Mouse (Mus musculus) lung, postnatal 0 days (tissue): ENCODE measurements around the gene Frs2. TPM values are rescaled to one million over a fixed set of nuclear protein-coding genes. Genes with fewer than 3 reads are reported as not detected.

Experiments
- ATAC-seq: fragments of 200-750 bp; cut with Nextera tagmentation; 2 replicates; pipeline ENCODE4 v1.8.0; 2017; ENCODE audit warnings: moderate library complexity
- DNase-seq: peaks from one replicate; pipeline ENCODE4 v3.0.0-alpha.2; 2016; ENCODE audit warnings: low spot score
- H3K27ac ChIP-seq: fragments of 300-500 bp; sonication (generic); 2 replicates; pipeline ENCODE4 v1.5.1; 2014; ENCODE audit warnings: antibody characterized with exemption, mild to moderate bottlenecking, low read length, mixed read lengths
- H3K27me3 ChIP-seq: fragments of 300-500 bp; sonication (generic); replicated peaks from 2 replicates; pipeline ENCODE4 v1.6.1; 2014; ENCODE audit warnings: low read length, mixed read lengths; ENCODE audit not compliant: insufficient read depth
- H3K36me3 ChIP-seq: fragments of 300-500 bp; sonication (generic); 2 replicates; pipeline ENCODE4 v1.6.1; 2014; ENCODE audit warnings: low read length, mixed read lengths; ENCODE audit not compliant: insufficient read depth
- H3K4me1 ChIP-seq: fragments of 300-500 bp; sonication (generic); 2 replicates; pipeline ENCODE4 v1.6.1; 2014; ENCODE audit warnings: antibody characterized with exemption, low read depth, low read length, mixed read lengths; ENCODE audit not compliant: insufficient read depth
- H3K4me2 ChIP-seq: fragments of 300-500 bp; sonication (generic); replicated peaks from 2 replicates; pipeline ENCODE4 v1.6.1; 2014; ENCODE audit warnings: low read depth, mild to moderate bottlenecking, low read length, moderate library complexity, mixed read lengths
- H3K4me3 ChIP-seq: fragments of 300-500 bp; sonication (generic); 2 replicates; pipeline ENCODE4 v1.5.1; 2014; ENCODE audit warnings: low read depth, low read length
- H3K9ac ChIP-seq: fragments of 300-500 bp; sonication (generic); replicated peaks from 2 replicates; pipeline ENCODE4 v1.6.1; 2014; ENCODE audit warnings: low read depth, mild to moderate bottlenecking
- H3K9me3 ChIP-seq: fragments of 300-500 bp; sonication (generic); 2 replicates; pipeline ENCODE4 v1.6.1; 2016; ENCODE audit warnings: low read length, mixed read lengths
- CTCF ChIP-seq: IDR thresholded peaks from 2 replicates; pipeline ENCODE4 v1.5.1; 2016; ENCODE audit warnings: antibody characterized with exemption, mild to moderate bottlenecking
- EP300 ChIP-seq: IDR thresholded peaks from 2 replicates; pipeline ENCODE4 v1.6.1; 2016; ENCODE audit warnings: antibody characterized with exemption, mild to moderate bottlenecking, control low read depth
- WGBS: fragments of 180-500 bp; shearing (Covaris S2); extraction: QIAGEN DNeasy Blood & Tissue Kit; methylation state at CpG from one replicate; pipeline ENCODE4 v1.1.7; 2014; 5-methylcytosine and 5-hydroxymethylcytosine counted together
- polyA plus RNA-seq: library from polyadenylated mRNA; unstranded; fragments of >200 nt; fragmentation: Nextera tagmentation; extraction: Ambion mirVana; gene quantifications from 2 replicates; pipeline ENCODE4 v1.2.1, GENCODE M21; 2015

Gene Frs2
- polyA plus RNA-seq, 1 experiment from 2014 or later = 18.8 TPM

DNA sequence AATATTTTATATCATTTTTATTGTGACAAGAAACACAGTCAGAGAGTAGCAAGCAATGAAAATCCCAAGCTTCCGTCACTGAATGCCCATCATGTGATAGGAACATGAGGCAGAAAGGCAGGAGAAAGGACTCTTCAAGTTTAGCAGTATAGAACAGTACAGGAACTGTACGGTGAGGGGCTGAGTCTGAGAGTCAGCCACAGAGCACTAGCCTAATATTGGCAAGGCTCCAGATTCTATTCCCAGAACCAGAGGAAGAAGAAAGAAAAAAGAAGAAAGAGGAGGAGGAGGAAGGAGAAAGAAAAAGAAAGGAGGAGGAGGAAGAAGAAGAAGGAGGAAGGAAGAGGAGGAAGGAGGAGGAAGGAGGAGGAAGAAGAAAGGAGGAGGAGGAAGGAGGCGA is 32.7 kb downstream of the Frs2 start:
- H3K27me3 ChIP-seq = no peaks in the 10 kb centered on the region
- H3K4me1 ChIP-seq = peaks cover 6% of the 10 kb centered on the region
- H3K27ac ChIP-seq = no peak overlapping the region
- ATAC-seq (no peak), DNase-seq (no peak)
- WGBS = 42% methylated on average over 3 of the region's 3 CpGs
- TF ChIP-seq CTCF (no peak), EP300 (no peak)
- H3K9me3 ChIP-seq = no peaks in the 10 kb centered on the region
- no peak overlapping the region for H3K9ac ChIP-seq
- no peak overlapping the region for H3K4me2 ChIP-seq
- H3K4me3 ChIP-seq = no peak overlapping the region
- H3K36me3 ChIP-seq = no peaks in the 10 kb centered on the region

DNA sequence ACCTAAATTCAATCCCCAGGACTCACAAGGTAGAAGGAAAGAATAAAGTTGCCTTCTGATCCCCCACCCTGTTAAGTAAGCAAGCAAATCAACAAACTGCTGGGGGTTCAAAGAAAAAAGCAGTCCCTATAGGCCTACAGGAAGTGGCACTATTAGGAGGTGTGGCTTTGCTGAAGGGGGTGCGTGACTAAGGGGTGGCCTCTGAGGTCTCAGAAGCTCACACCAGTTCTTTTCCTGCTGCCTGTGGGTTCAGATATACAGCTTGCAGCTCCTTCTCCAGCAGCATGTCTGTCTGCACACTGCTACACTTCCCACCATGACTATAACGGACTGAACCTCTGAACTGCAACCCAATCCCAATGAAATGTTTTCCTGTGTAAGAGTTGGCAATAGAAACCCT is 35.8 kb downstream of the Frs2 start:
- no peak overlapping the region for H3K9ac ChIP-seq
- ATAC-seq (no peak), DNase-seq (peak; percentile 50)
- no peak overlapping the region for H3K27ac ChIP-seq
- H3K4me1 ChIP-seq = peaks cover 6% of the 10 kb centered on the region; the same call in 1 of the 2 replicates
- H3K27me3 ChIP-seq = no peaks in the 10 kb centered on the region
- WGBS = 39% methylated on average over 2 of the region's 2 CpGs
- H3K36me3 ChIP-seq = no peaks in the 10 kb centered on the region
- no peak for TF ChIP-seq EP300
- no peak for TF ChIP-seq CTCF
- H3K4me3 ChIP-seq = no peak overlapping the region
- H3K4me2 ChIP-seq = no peak overlapping the region
- no peaks in the 10 kb centered on the region for H3K9me3 ChIP-seq

DNA sequence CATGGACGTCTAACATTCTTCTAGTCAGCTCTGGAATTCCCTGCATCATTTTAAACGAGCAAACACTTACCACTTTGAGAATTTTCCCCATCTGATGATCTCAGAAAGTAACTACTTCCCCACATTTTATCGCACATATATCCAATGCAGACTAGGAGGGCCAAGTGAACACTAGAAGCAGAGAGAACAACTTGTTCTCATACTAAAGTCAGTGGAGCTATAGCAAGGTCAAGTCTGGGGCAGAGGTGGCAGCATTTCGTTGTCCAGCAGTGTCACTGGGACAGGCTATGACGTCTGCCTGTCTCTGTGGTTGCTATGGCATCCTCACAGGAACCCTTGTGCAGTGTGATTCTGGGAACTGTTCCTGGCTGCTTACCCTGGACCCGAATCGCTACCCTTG is 36.9 kb downstream of the Frs2 start:
- ATAC-seq (peak; percentile 88), DNase-seq (peak; percentile 75)
- no peaks in the 10 kb centered on the region for H3K27me3 ChIP-seq
- no peak overlapping the region for H3K9ac ChIP-seq
- no peak overlapping the region for H3K4me2 ChIP-seq
- H3K9me3 ChIP-seq = no peaks in the 10 kb centered on the region
- 0 out of 2 replicates have a peak overlapping the region, but pooled peaks have one; percentile 20 for H3K27ac ChIP-seq
- peaks cover 6% of the 10 kb centered on the region; the same call in 1 of the 2 replicates for H3K4me1 ChIP-seq
- WGBS = 48% methylated on average over 7 of the region's 7 CpGs
- H3K36me3 ChIP-seq = no peaks in the 10 kb centered on the region
- TF ChIP-seq EP300 (peak; percentile 86), CTCF (no peak)
- no peak overlapping the region for H3K4me3 ChIP-seq

GRCm38 (mm10) chr10:117110271-117110670 is 38.1 kb downstream of the Frs2 start:
- 37% methylated on average over 3 of the region's 3 CpGs for WGBS
- DNase-seq (no peak), ATAC-seq (no peak)
- H3K9ac ChIP-seq = no peak overlapping the region
- no peaks in the 10 kb centered on the region for H3K36me3 ChIP-seq
- TF ChIP-seq CTCF (no peak), EP300 (no peak)
- no peak overlapping the region for H3K4me3 ChIP-seq
- H3K4me2 ChIP-seq = no peak overlapping the region
- no peaks in the 10 kb centered on the region for H3K27me3 ChIP-seq
- H3K4me1 ChIP-seq = peaks cover 14% of the 10 kb centered on the region; the same call in 1 of the 2 replicates
- no peak overlapping the region for H3K27ac ChIP-seq
- H3K9me3 ChIP-seq = no peaks in the 10 kb centered on the region

- ATAC-seq (no peak), DNase-seq (no peak)
- Histone ChIP-seq H3K27me3 (no peaks in the 10 kb centered on the region), H3K4me3 (no peak overlapping the region), H3K9ac (no peak overlapping the region), H3K27ac (no peak overlapping the region), H3K4me1 (peaks cover 16% of the 10 kb centered on the region; the same call in 1 of the 2 replicates), H3K4me2 (no peak overlapping the region), H3K36me3 (no peaks in the 10 kb centered on the region), H3K9me3 (no peaks in the 10 kb centered on the region)
- TF ChIP-seq CTCF = no peak
- no peak for TF ChIP-seq EP300
- 13% methylated on average over 3 of the region's 3 CpGs for WGBS
Measured at GRCm38 (mm10) chr10:117106686-117107085, 41.6 kb downstream of the Frs2 start.

DNA sequence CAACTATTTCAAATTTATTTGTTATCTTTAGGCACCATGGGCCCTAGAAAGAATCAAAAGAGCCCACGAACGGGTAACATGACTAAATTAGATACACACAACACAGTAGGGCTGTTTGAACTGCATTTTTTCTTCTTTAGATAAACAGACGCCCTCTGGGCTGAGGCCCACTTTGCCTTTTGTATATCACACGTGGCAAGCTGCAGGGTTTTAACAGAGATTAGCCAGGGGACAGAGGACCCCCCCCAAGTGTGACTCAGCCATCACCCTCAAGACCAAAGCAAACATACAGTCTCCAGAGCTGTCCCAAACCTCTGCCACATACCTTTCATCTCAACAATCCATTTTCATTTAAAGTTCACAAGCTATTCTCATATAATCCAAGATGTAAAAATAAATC is 42.1 kb downstream of the Frs2 start:
- no peak for TF ChIP-seq CTCF
- TF ChIP-seq EP300 = no peak
- H3K9ac ChIP-seq = no peak overlapping the region
- H3K4me3 ChIP-seq = no peak overlapping the region
- peaks cover 13% of the 10 kb centered on the region; the same call in 1 of the 2 replicates for H3K4me1 ChIP-seq
- ATAC-seq (peak; percentile 56; the same call in 1 of the 2 replicates), DNase-seq (peak; percentile 35)
- H3K9me3 ChIP-seq = no peaks in the 10 kb centered on the region
- no peaks in the 10 kb centered on the region for H3K27me3 ChIP-seq
- H3K27ac ChIP-seq = no peak overlapping the region
- H3K4me2 ChIP-seq = no peak overlapping the region
- H3K36me3 ChIP-seq = no peaks in the 10 kb centered on the region
- WGBS = 12% methylated on average over 4 of the region's 4 CpGs

GRCm38 (mm10) chr10:117105015-117105414 is 43.3 kb downstream of the Frs2 start:
- Histone ChIP-seq H3K9ac (no peak overlapping the region), H3K27me3 (no peaks in the 10 kb centered on the region), H3K9me3 (no peaks in the 10 kb centered on the region), H3K36me3 (no peaks in the 10 kb centered on the region), H3K4me1 (peaks cover 13% of the 10 kb centered on the region; the same call in 1 of the 2 replicates), H3K4me3 (no peak overlapping the region), H3K27ac (no peak overlapping the region; the same call in 1 of the 2 replicates), H3K4me2 (no peak overlapping the region)
- no peak for ATAC-seq
- TF ChIP-seq CTCF (no peak), EP300 (no peak)
- DNase-seq = no peak
- 59% methylated on average over 4 of the region's 4 CpGs for WGBS
